Mouse (Mus musculus): Measurements from ENCODE around the gene Bnip3. TPM values are rescaled to one million over a fixed set of nuclear protein-coding genes. Genes with fewer than 3 reads are reported as not detected.

The Bnip3 gene
- polyA plus RNA-seq, 1 experiment from 2014 or later = 203 TPM

DNA sequence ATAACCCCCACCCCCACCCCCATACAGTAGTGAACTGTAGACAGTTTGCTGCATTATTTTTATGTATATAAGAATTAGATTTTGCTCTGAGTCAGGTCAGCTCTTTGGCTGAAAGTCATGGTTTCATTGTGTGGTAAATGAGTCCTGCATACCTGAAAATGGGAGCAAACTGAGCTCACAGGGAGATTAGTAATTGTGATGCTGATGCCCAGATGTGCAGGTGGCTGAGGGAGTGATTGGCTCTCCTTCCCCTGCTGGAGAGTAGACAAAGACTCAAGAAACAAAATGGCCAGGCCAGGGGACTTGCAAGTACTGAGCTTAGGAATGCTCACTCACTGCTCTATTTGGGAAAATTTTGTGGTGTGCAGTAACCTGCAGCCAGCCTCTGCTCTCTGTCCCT, 59.2 kb downstream of the Bnip3 start:
- Histone ChIP-seq H3K4me3 (replicated peaks) (no peak overlapping the region), H3K27ac (no peak overlapping the region), H3K4me2 (replicated peaks) (no peak overlapping the region), H3K36me3 (peaks cover 6% of the 10 kb centered on the region), H3K4me1 (replicated peaks) (peaks cover 16% of the 10 kb centered on the region), H3K9me3 (no peaks in the 10 kb centered on the region), H3K9ac (no peak overlapping the region), H3K27me3 (replicated peaks) (no peaks in the 10 kb centered on the region)
- no peak for ATAC-seq

GRCm38 (mm10) chr7:138848028-138848920, 61.0 kb downstream of the Bnip3 start:
- Histone ChIP-seq H3K27ac (no peak overlapping the region), H3K36me3 (peaks cover 1% of the 10 kb centered on the region; the same call in 1 of the 2 replicates), H3K4me1 (replicated peaks) (peaks cover 23% of the 10 kb centered on the region), H3K9me3 (no peaks in the 10 kb centered on the region), H3K4me3 (replicated peaks) (no peak overlapping the region), H3K27me3 (replicated peaks) (no peaks in the 10 kb centered on the region), H3K9ac (no peak overlapping the region), H3K4me2 (replicated peaks) (peak overlapping the region; percentile 76)
- 65% methylated on average over 7 of the region's 7 CpGs for WGBS
- no peak for ATAC-seq

DNA sequence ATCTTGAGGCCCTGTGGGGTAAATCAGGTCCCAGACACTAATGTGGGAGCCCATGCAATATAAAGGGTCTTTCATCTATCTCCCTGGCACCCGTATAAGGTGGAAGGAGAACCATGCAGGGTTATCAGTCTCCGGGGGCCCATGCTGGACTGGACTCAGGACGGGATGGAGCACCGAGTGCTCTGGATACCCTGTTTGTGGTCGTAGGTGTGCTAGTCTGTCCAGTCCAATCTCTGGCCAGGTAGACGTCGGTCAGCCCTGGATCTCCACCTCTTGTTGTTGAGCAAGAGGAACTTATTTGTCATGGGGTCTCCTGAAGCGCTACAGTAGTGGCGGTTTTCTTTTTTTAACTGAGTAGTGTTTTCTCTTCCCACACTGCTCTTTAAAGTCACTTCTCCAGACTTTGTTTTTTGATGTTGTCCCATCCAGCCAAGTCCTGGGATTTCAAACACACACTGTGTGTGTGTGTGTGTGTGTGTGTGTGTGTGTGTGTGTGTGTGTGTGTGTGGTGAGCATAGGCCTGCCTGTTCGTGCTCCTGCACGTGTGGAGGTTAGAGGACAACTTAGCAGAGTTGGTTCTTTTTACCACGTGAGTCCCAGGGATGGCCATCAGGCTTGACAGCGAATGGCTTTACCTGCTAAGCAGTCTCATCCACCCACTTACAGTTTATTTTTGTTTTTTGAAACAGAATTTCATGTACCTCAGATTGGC, 61.8 kb downstream of the Bnip3 start:
- H3K27ac ChIP-seq = no peak overlapping the region
- no peaks in the 10 kb centered on the region for H3K9me3 ChIP-seq
- no peaks in the 10 kb centered on the region for H3K27me3 ChIP-seq (replicated peaks)
- 39% methylated on average over 13 of the region's 13 CpGs for WGBS
- peaks cover 23% of the 10 kb centered on the region for H3K4me1 ChIP-seq (replicated peaks)
- peak overlapping the region; percentile 98 for H3K4me3 ChIP-seq (replicated peaks)
- no peaks in the 10 kb centered on the region for H3K36me3 ChIP-seq
- peak overlapping the region; percentile 76 for H3K4me2 ChIP-seq (replicated peaks)
- H3K9ac ChIP-seq = peak overlapping the region; percentile 97
- no peak for ATAC-seq

DNA sequence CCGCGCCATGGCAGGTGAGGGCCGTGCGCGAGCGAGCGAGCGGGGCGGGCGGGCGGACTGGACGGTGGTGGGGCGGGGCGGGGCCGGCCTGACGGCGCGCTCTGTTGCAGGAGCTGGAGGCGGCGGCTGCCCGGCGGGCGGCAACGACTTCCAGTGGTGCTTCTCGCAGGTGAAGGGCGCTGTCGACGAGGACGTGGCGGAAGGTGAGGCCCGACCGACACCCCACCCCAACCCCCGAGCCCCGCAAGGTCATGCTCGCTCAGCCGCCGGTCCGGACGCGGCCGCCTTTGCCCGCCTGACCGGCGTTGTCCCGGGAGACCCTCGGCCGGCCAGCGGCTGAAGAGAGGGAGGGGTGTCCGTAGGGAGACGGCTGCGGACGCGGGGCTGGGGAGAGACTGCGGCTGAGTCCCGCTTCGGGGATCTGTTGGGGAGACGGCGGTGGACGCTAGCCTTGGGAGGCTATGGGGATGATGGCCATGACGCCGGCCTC, 62.8 kb downstream of the Bnip3 start:
- Histone ChIP-seq H3K4me3 (replicated peaks) (peak overlapping the region; percentile 98), H3K9ac (peak overlapping the region; percentile 97), H3K4me1 (replicated peaks) (peaks cover 23% of the 10 kb centered on the region), H3K9me3 (no peaks in the 10 kb centered on the region), H3K27me3 (replicated peaks) (no peaks in the 10 kb centered on the region), H3K36me3 (no peaks in the 10 kb centered on the region), H3K27ac (peak overlapping the region; percentile 96), H3K4me2 (replicated peaks) (peak overlapping the region; percentile 76)
- WGBS = under 1% methylated on average over 59 of the region's 61 CpGs
- peak; percentile 90 for ATAC-seq

- Histone ChIP-seq H3K9ac (peak within 1 kb of the TSS; percentile 97), H3K4me2 (replicated peaks) (peak within 1 kb of the TSS; percentile 76), H3K27me3 (replicated peaks) (no peaks in the 10 kb centered on the region), H3K4me1 (replicated peaks) (peaks cover 23% of the 10 kb centered on the region), H3K27ac (peak within 1 kb of the TSS; percentile 96), H3K36me3 (no peaks in the 10 kb centered on the region), H3K9me3 (no peaks in the 10 kb centered on the region), H3K4me3 (replicated peaks) (peak within 1 kb of the TSS; percentile 98)
- WGBS = under 1% methylated on average over 50 of the region's 51 CpGs
- peak; percentile 97 for ATAC-seq
These were observed 63.6 kb downstream of the Bnip3 start, which contains the start of the genes Ppp2r2d and Mapk1ip1 for GRCm38 (mm10) chr7:138845544-138846391. TSS of gene Ppp2r2d (plus strand) at chr7:138846079. TSS of gene Mapk1ip1 (minus strand) at chr7:138846273.

GRCm38 (mm10) chr7:138845111-138845510, 64.2 kb downstream of the Bnip3 start:
- 31% methylated on average over 8 of the region's 8 CpGs for WGBS
- Histone ChIP-seq H3K27me3 (replicated peaks) (no peaks in the 10 kb centered on the region), H3K9me3 (no peaks in the 10 kb centered on the region), H3K9ac (peak overlapping the region; percentile 97; the same call in 1 of the 2 replicates), H3K4me3 (replicated peaks) (peak overlapping the region; percentile 98), H3K27ac (peak overlapping the region; percentile 96; the same call in 1 of the 2 replicates), H3K36me3 (no peaks in the 10 kb centered on the region), H3K4me2 (replicated peaks) (peak overlapping the region; percentile 73), H3K4me1 (replicated peaks) (peaks cover 20% of the 10 kb centered on the region)
- ATAC-seq = no peak

GRCm38 (mm10) chr7:138843421-138843820, 65.9 kb downstream of the Bnip3 start:
- no peak for ATAC-seq
- Histone ChIP-seq H3K27ac (no peak overlapping the region), H3K9me3 (no peaks in the 10 kb centered on the region), H3K36me3 (no peaks in the 10 kb centered on the region), H3K4me2 (replicated peaks) (no peak overlapping the region), H3K27me3 (replicated peaks) (no peaks in the 10 kb centered on the region), H3K4me3 (replicated peaks) (no peak overlapping the region), H3K4me1 (replicated peaks) (peaks cover 20% of the 10 kb centered on the region), H3K9ac (no peak overlapping the region)
- WGBS = 93% methylated on average over 4 of the region's 4 CpGs

DNA sequence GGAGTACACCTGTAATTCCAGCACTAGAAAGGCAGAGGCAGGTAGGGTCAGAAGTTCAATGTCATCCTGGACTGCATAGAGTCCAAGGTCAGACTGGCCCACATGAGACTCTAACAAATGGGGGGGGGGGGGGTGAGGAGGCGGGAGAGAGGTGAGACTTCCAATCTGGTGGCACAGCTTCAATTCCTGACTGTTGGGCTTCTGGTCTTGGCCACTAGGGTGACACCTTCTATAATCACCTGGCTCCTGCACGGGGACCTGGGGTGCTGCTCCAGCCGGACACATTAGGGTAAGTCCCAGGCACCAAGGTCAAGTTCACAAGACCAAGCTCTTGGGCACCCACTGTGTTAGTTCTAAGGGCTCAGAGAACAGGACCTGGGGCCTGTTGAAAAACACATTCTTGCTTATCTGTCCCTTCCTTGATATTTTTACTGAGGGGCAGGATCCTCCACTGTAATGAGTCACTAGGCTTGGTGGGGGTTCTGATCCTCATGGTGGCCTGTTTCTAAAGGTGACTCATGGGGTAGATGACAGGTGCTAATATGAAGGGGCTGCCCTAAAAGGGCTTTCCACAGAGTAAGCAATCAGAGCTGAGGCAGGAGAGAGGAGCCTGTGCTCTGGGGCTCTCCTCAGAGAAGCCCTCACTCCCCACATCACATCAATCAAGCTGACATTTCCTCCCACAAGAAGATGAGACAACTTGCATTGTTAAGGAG, 67.7 kb downstream of the Bnip3 start:
- H3K36me3 ChIP-seq = no peaks in the 10 kb centered on the region
- WGBS = 70% methylated on average over 3 of the region's 3 CpGs

More for the DNA sequence above, 67.7 kb downstream of the Bnip3 start:
- no peak for ATAC-seq
- H3K9ac ChIP-seq = no peak overlapping the region
- no peaks in the 10 kb centered on the region for H3K9me3 ChIP-seq
- no peak overlapping the region for H3K27ac ChIP-seq
- H3K4me1 ChIP-seq (replicated peaks) = peaks cover 10% of the 10 kb centered on the region
- H3K4me2 ChIP-seq (replicated peaks) = no peak overlapping the region
- H3K27me3 ChIP-seq (replicated peaks) = no peaks in the 10 kb centered on the region
- no peak overlapping the region for H3K4me3 ChIP-seq (replicated peaks)

Other genes starting within 250 kb of the Bnip3 start
- 28.7 and 32.0 TPM in 2 replicates for gene Ppp2r2d, start 63.4 kb downstream of the Bnip3 start, polyA plus RNA-seq (2015; fragmentation: Nextera tagmentation; extraction: Ambion mirVana)
- 10.7 and 12.9 TPM in 2 replicates for gene Mapk1ip1, start 63.2 kb downstream of the Bnip3 start, polyA plus RNA-seq (2015; fragmentation: Nextera tagmentation; extraction: Ambion mirVana)
- 0.23 and 0.39 TPM in 2 replicates for gene Jakmip3, start 31.2 kb upstream of the Bnip3 start, polyA plus RNA-seq (2015; fragmentation: Nextera tagmentation; extraction: Ambion mirVana)
- gene Dpysl4, start 176.5 kb upstream of the Bnip3 start, polyA plus RNA-seq (2015; fragmentation: Nextera tagmentation; extraction: Ambion mirVana) = 12.7 and 15.6 TPM in 2 replicates

Data from intestine, embryonic 15.5 days (tissue).